7 mouse cellular contexts compared by ENCODE assay signal in the genomic region with DNA sequence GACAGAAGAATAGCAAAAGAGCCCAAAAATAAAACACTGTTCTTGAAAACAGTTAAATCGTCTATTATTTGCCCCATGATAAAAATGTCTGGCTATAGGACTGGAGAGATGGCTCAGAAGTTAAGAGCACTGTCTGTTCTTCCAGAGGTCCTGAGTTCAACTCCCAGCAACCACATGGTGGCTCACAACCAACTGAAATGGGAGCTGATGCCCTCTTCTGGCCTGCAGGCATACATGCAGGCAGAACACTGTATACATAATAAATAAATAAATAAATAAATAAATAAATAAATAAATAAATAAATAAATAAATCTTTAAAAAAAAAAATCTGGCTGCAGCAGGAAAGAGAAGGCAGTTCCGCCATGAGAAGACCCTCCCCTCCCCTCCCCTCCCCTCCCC. TPM values are rescaled to one million over a fixed set of nuclear protein-coding genes. Genes with fewer than 3 reads are reported as not detected.
DNase-seq lines count a peak whose midpoint lies in the region; ATAC-seq and TF ChIP-seq lines count a peak whose summit lies in the region.
"Not testable (repeated sequence)": the region's sequence is repeated elsewhere in the genome, so short reads cannot be mapped to it uniquely, and the experiment has no call there.

No protein-coding gene starts in this region.

- H3K27ac ChIP-seq in MEL (ENCODE audit: control insufficient read depth, low read depth, low read length); heart, postnatal 0 days (ENCODE audit: low read depth); layer of hippocampus, adult 2 months; midbrain, postnatal 0 days (ENCODE audit: low read depth, low read length): not testable (repeated sequence)

- not testable (repeated sequence) for H3K9ac ChIP-seq in MEL (ENCODE audit: control insufficient read depth, low read depth, low read length, poor library complexity, severe bottlenecking); heart, postnatal 0 days (replicated peaks; ENCODE audit: low read depth, low read length); midbrain, postnatal 0 days (replicated peaks; ENCODE audit: low read length, poor library complexity, severe bottlenecking)

- H3K4me2 ChIP-seq in heart, postnatal 0 days (ENCODE audit: low read depth, low read length); midbrain, postnatal 0 days (ENCODE audit: low read depth, low read length, poor library complexity, severe bottlenecking): not testable (repeated sequence)

- not testable (repeated sequence) for H3K79me2 ChIP-seq in MEL (ENCODE audit: control insufficient read depth, insufficient read depth, low read length, poor library complexity)

- not testable (repeated sequence) for TF ChIP-seq POLR2A in MEL (IDR thresholded peaks at IDR 0.05; ENCODE audit: control insufficient read depth in 1 of 2, insufficient read depth in 1 of 2, low read depth in 1 of 2, low read length in 2 of 2, poor library complexity in 1 of 2)

- not testable (repeated sequence) for H3K27me3 ChIP-seq in MEL (ENCODE audit: control insufficient read depth in 1 of 2, insufficient read depth in 2 of 2, low read length in 2 of 2); heart, postnatal 0 days (ENCODE audit: control insufficient read depth, insufficient read depth, low read length); midbrain, postnatal 0 days (ENCODE audit: insufficient read depth, low read length)

- H3K36me3 ChIP-seq in MEL (ENCODE audit: control insufficient read depth in 1 of 2, insufficient read depth in 2 of 2, low read length in 2 of 2): peaks cover 0 to 71% of the 10 kb centered on the region in 2 experiments; a peak in 3 of 4 replicates
- peaks cover 86% of the 10 kb centered on the region for H3K36me3 ChIP-seq in heart, postnatal 0 days (replicated peaks; ENCODE audit: control insufficient read depth, insufficient read depth, low read length)
- peaks cover 46% of the 10 kb centered on the region for H3K36me3 ChIP-seq in midbrain, postnatal 0 days (ENCODE audit: insufficient read depth, low read length)

- not testable (repeated sequence) for H3K4me3 ChIP-seq in MEL (ENCODE audit: control insufficient read depth in 1 of 2, insufficient read depth in 1 of 2, low read depth in 2 of 2, low read length in 2 of 2); heart, postnatal 0 days (ENCODE audit: low read depth, low read length); layer of hippocampus, adult 2 months; midbrain, postnatal 0 days (ENCODE audit: low read depth, low read length)

- not testable (repeated sequence) for H3K9me3 ChIP-seq in MEL (replicated peaks; ENCODE audit: insufficient read depth, low read length); heart, postnatal 0 days (replicated peaks; ENCODE audit: control insufficient read depth, low read length); midbrain, postnatal 0 days (ENCODE audit: low read length)

- not testable (repeated sequence) for ATAC-seq in heart, postnatal 0 days (ENCODE audit: insufficient read depth, low read depth); midbrain, postnatal 0 days (ENCODE audit: low FRiP score)

- TF ChIP-seq EP300 in MEL (IDR thresholded peaks at IDR 0.05; ENCODE audit: low read depth in 1 of 2, low read length in 2 of 2); heart, postnatal 0 days (IDR thresholded peaks at IDR 0.05; ENCODE audit: low read depth): not testable (repeated sequence)

- 80% methylated on average over 2 of the region's 2 CpGs for WGBS in heart, postnatal 0 days
- 90% methylated on average over 2 of the region's 2 CpGs for WGBS in midbrain, postnatal 0 days

- TF ChIP-seq CTCF in MEL (IDR thresholded peaks at IDR 0.05 in 2 of 3, conservative IDR thresholded peaks at IDR 0.05 in 1 of 3; ENCODE audit: control insufficient read depth in 1 of 3, insufficient read depth in 1 of 3, low read depth in 2 of 3, low read length in 3 of 3, poor library complexity in 1 of 3, severe bottlenecking in 1 of 3): peak in 2 of 3 experiments; percentile 13 to 20; a peak in 2 of 6 replicates
- peak; percentile 21; the same call in 1 of the 2 replicates for TF ChIP-seq CTCF in heart, postnatal 0 days (IDR thresholded peaks at IDR 0.05; ENCODE audit: low read depth)
- TF ChIP-seq CTCF in layer of hippocampus, adult 2 months (conservative IDR thresholded peaks at IDR 0.05): peak; percentile 45
- TF ChIP-seq CTCF in midbrain, postnatal 0 days (IDR thresholded peaks at IDR 0.05): peak; percentile 26

- H3K4me1 ChIP-seq in MEL (ENCODE audit: control insufficient read depth in 1 of 2, insufficient read depth in 2 of 2, low read length in 2 of 2); heart, postnatal 0 days (ENCODE audit: control insufficient read depth, insufficient read depth); midbrain, postnatal 0 days (ENCODE audit: insufficient read depth, low read length): not testable (repeated sequence)

- not testable (repeated sequence) for TF ChIP-seq RAD21 in MEL (IDR thresholded peaks at IDR 0.05; ENCODE audit: low read depth, low read length)

- DNase-seq in CD4-positive helper T cell, adult 2 months (ENCODE audit: low read depth, low spot score): peak; percentile 28
- DNase-seq in MEL (ENCODE audit: low read depth, low spot score) (peak; percentile 38), ZHBTc4 (ENCODE audit: low read depth, low spot score) (peak; percentile 51)
- not testable (repeated sequence) for DNase-seq in heart, postnatal 0 days (ENCODE audit: low spot score); layer of hippocampus, adult 2 months (ENCODE audit: low spot score in 2 of 2); midbrain, postnatal 0 days (ENCODE audit: low spot score)
- peak; percentile 27 for DNase-seq in thymus, postnatal 25 days

RNA-seq across cellular contexts. Expression of a gene that starts 19.0 kb away (rescaled TPM):
- 118 and 135 TPM in 2 replicates for total RNA-seq in MEL (2012; rRNA removed)
- 100 to 1,000 TPM; 111 to 167 TPM for polyA plus RNA-seq in MEL (2012; ENCODE audit: insufficient read depth in 1 of 2, insufficient read length in 2 of 2, low read depth in 1 of 2, low replicate concordance in 2 of 2, missing spikeins in 1 of 2)
- total RNA-seq in heart, postnatal 0 days (2014; rRNA removed; ENCODE audit: low replicate concordance): 118 and 119 TPM in 2 replicates
- 172 and 173 TPM in 2 replicates for polyA plus RNA-seq in heart, postnatal 0 days (2015; fragmentation: Nextera tagmentation; extraction: Ambion mirVana)
- 100 to 1,000 TPM; 170 to 175 TPM for total RNA-seq in layer of hippocampus, adult 2 months (2021)
- total RNA-seq in midbrain, postnatal 0 days (2014; rRNA removed): 171 and 262 TPM in 2 replicates
- 250 and 282 TPM in 2 replicates for polyA plus RNA-seq in midbrain, postnatal 0 days (2015; fragmentation: Nextera tagmentation; extraction: Ambion mirVana)

RNA-seq across cellular contexts. Expression of a gene that starts 44.3 kb away (rescaled TPM):
- 9.0 and 13.4 TPM in 2 replicates for total RNA-seq in MEL (2012; rRNA removed)
- 10 to 100 TPM in 1 of 2 experiments, 1 to 10 TPM in 1; 9.8 to 84.6 TPM for polyA plus RNA-seq in MEL (2012; ENCODE audit: insufficient read depth in 1 of 2, insufficient read length in 2 of 2, low read depth in 1 of 2, low replicate concordance in 2 of 2, missing spikeins in 1 of 2)
- 11.5 and 12.1 TPM in 2 replicates for total RNA-seq in heart, postnatal 0 days (2014; rRNA removed; ENCODE audit: low replicate concordance)
- polyA plus RNA-seq in heart, postnatal 0 days (2015; fragmentation: Nextera tagmentation; extraction: Ambion mirVana): 28.9 and 32.2 TPM in 2 replicates
- total RNA-seq in layer of hippocampus, adult 2 months (2021): 10 to 100 TPM; 15.2 to 16.8 TPM
- total RNA-seq in midbrain, postnatal 0 days (2014; rRNA removed): 19.7 and 25.3 TPM in 2 replicates
- polyA plus RNA-seq in midbrain, postnatal 0 days (2015; fragmentation: Nextera tagmentation; extraction: Ambion mirVana): 25.9 and 26.5 TPM in 2 replicates
